Mouse (Mus musculus) limb, embryonic 11.5 days (tissue): ENCODE data around the gene Dpf3. TPM values are rescaled to one million over a fixed set of nuclear protein-coding genes. Genes with fewer than 3 reads are reported as not detected.

Experiments used
- ATAC-seq: fragments of 200-750 bp; cut with Nextera tagmentation; 2 replicates; pipeline ENCODE4 v1.8.0; 2017; ENCODE audit warnings: low read depth; ENCODE audit not compliant: insufficient number of reproducible peaks, low FRiP score, low TSS enrichment
- DNase-seq: peaks from one replicate; pipeline ENCODE4 v3.0.0-alpha.2; 2015; ENCODE audit warnings: low spot score
- H3K27ac ChIP-seq: fragments of 300-500 bp; sonication (generic); replicated peaks from 2 replicates; pipeline ENCODE4 v1.5.1; 2014; ENCODE audit warnings: low read depth, mild to moderate bottlenecking, low read length
- H3K27me3 ChIP-seq: fragments of 300-500 bp; sonication (generic); 2 replicates; pipeline ENCODE4 v1.6.1; 2014; ENCODE audit warnings: mild to moderate bottlenecking, low read length, mixed read lengths; ENCODE audit not compliant: control insufficient read depth, insufficient read depth
- H3K36me3 ChIP-seq: fragments of 300-500 bp; sonication (generic); 2 replicates; pipeline ENCODE4 v1.6.1; 2014; ENCODE audit warnings: mild to moderate bottlenecking, low read length, moderate library complexity, mixed read lengths; ENCODE audit not compliant: control insufficient read depth, insufficient read depth
- H3K4me1 ChIP-seq: fragments of 300-500 bp; sonication (generic); 2 replicates; pipeline ENCODE4 v1.6.1; 2014; ENCODE audit warnings: low read length, mixed read lengths; ENCODE audit not compliant: control insufficient read depth, insufficient read depth
- H3K4me2 ChIP-seq: fragments of 300-500 bp; sonication (generic); 2 replicates; pipeline ENCODE4 v1.6.1; 2014; ENCODE audit warnings: low read depth, mild to moderate bottlenecking, moderate library complexity; ENCODE audit not compliant: severe bottlenecking
- H3K4me3 ChIP-seq: fragments of 300-500 bp; sonication (generic); 2 replicates; pipeline ENCODE4 v1.5.1; 2014; ENCODE audit warnings: low read depth, low read length
- H3K9ac ChIP-seq: fragments of 300-500 bp; sonication (generic); 2 replicates; pipeline ENCODE4 v1.6.1; 2014; ENCODE audit warnings: mild to moderate bottlenecking, low read length
- H3K9me3 ChIP-seq: fragments of 300-500 bp; sonication (generic); 2 replicates; pipeline ENCODE4 v1.6.1; 2016; ENCODE audit warnings: low read length; ENCODE audit not compliant: control insufficient read depth
- WGBS: fragments of 180-500 bp; shearing (Covaris S2); extraction: QIAGEN DNeasy Blood & Tissue Kit; methylation state at CpG from one replicate; pipeline ENCODE4 v1.1.7; 2014; 5-methylcytosine and 5-hydroxymethylcytosine counted together
- polyA plus RNA-seq: library from polyadenylated mRNA; unstranded; fragments of >200 nt; fragmentation: Nextera tagmentation; extraction: Ambion mirVana; gene quantifications from 2 replicates; pipeline ENCODE4 v1.2.1, GENCODE M21; 2014

The Dpf3 gene
- polyA plus RNA-seq, 1 experiment from 2014 or later = 3.6 TPM

DNA sequence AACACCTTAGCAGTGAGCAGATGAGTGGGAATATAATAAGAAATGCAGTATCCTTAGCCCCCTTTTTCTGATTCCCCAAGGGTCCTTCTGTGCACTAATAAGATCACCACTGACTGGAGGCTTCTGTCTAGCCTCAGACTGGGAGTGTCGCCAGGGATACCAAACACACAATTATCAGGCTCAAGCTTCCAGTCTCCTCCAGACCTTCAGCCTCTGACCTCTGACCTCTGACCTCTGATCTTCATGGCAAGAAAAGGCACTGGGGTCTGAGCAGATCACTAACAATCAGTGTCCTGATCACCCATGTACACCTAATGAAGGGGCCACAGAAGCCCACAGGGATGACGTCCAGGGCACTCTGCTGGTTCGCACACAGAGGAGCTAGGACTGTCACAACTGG, 125.7 kb downstream of the Dpf3 start:
- Histone ChIP-seq H3K36me3 (no peaks in the 10 kb centered on the region), H3K9me3 (no peaks in the 10 kb centered on the region), H3K4me1 (no peaks in the 10 kb centered on the region), H3K27ac (no peak overlapping the region), H3K4me2 (no peak overlapping the region), H3K27me3 (no peaks in the 10 kb centered on the region), H3K9ac (no peak overlapping the region), H3K4me3 (no peak overlapping the region)
- WGBS = 56% methylated on average over 3 of the region's 3 CpGs
- ATAC-seq (no peak), DNase-seq (no peak)

DNA sequence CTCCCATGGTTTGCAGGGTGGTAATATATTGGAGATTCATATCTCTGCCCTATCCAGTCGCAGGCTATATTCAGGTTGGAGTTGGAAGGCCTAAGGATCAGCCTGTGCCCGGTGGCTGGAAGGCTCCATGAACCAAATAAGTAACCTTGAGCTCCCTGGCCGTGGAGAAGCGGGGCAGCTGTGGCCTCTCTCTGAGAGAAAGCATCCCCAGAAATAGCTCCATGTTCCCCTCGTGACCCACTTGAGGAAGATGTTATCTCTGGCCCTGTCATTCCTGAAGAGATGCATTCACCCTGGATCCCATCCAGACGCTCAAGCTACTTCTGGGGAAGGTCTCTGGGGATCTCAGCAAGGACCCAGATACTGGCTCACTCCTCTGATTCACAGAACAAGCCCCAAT, 134.9 kb downstream of the Dpf3 start:
- ATAC-seq = no peak
- no peaks in the 10 kb centered on the region for H3K9me3 ChIP-seq
- H3K4me2 ChIP-seq = no peak overlapping the region
- no peak overlapping the region for H3K4me3 ChIP-seq
- no peak for DNase-seq
- no peaks in the 10 kb centered on the region for H3K27me3 ChIP-seq
- H3K27ac ChIP-seq = no peak overlapping the region
- 77% methylated on average over 6 of the region's 6 CpGs for WGBS
- no peaks in the 10 kb centered on the region for H3K36me3 ChIP-seq
- no peak overlapping the region for H3K9ac ChIP-seq
- no peaks in the 10 kb centered on the region for H3K4me1 ChIP-seq

DNA sequence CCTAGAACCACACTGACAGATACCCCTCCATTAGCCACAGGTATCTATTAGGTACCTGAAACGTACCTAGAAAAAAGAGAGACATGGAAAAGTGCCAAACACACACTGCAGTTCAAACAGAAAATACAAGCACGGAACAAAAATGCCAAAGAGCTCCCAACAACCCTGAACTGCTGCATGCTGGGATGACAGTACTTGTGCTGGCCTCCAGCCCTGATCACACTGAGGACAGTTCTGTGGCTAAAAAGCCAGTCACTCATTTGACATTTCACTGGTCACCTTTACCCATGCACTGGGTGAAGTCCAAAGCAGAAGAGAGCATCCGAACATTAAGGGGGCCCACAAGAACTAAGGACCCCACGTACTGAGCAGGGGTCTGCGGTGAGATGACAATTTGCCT, 137.8 kb downstream of the Dpf3 start:
- Histone ChIP-seq H3K4me3 (no peak overlapping the region), H3K4me1 (no peaks in the 10 kb centered on the region), H3K27me3 (no peaks in the 10 kb centered on the region), H3K9me3 (no peaks in the 10 kb centered on the region), H3K4me2 (no peak overlapping the region), H3K27ac (no peak overlapping the region), H3K9ac (no peak overlapping the region), H3K36me3 (no peaks in the 10 kb centered on the region)
- no peak for DNase-seq
- ATAC-seq = no peak
- 91% methylated on average over 5 of the region's 5 CpGs for WGBS

DNA sequence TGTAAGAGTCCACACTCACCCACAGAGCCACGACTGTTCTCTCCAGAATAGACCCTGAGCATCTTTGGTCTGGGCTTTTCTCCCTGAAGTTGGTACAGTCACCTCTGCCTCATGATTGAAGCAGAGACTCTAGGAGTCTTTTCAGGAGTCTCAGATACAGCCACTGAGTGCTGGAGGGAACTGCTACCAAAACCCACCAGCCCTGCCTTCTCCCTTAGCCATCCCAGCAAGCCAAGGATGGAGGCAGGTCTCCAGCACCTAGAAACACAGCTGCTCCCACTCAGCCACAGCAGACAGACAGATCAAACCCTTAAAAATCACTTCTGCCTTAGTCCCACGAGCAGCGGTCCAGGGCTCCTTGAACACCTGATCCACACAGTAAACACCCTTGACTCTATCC, 139.3 kb downstream of the Dpf3 start:
- Histone ChIP-seq H3K4me2 (no peak overlapping the region), H3K27me3 (no peaks in the 10 kb centered on the region), H3K9me3 (no peaks in the 10 kb centered on the region), H3K4me1 (no peaks in the 10 kb centered on the region), H3K36me3 (no peaks in the 10 kb centered on the region), H3K27ac (no peak overlapping the region), H3K4me3 (no peak overlapping the region), H3K9ac (no peak overlapping the region)
- ATAC-seq (no peak), DNase-seq (no peak)
- 76% methylated on average over 3 of the region's 3 CpGs for WGBS

DNA sequence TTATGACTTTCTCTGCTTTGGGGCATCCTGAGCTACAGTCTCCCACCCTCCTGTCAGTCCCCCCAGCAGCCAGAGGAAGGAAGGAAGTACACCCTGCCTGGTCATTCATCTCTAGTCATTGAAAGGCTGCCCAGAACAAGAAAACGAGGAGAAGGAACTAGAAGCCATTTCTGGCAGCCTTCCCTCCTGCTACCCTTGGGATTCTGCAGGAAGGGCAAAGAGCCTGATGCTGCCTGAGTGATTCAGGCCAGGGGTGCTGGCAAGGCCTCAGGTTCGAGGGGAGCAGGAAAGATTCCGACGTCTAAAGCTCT, 144.7 kb downstream of the Dpf3 start:
- WGBS = 64% methylated on average over 4 of the region's 4 CpGs
- DNase-seq (no peak), ATAC-seq (no peak)
- Histone ChIP-seq H3K36me3 (no peaks in the 10 kb centered on the region), H3K27me3 (no peaks in the 10 kb centered on the region), H3K4me2 (no peak overlapping the region), H3K9ac (no peak overlapping the region), H3K27ac (no peak overlapping the region), H3K4me3 (no peak overlapping the region), H3K9me3 (no peaks in the 10 kb centered on the region), H3K4me1 (no peaks in the 10 kb centered on the region)

DNA sequence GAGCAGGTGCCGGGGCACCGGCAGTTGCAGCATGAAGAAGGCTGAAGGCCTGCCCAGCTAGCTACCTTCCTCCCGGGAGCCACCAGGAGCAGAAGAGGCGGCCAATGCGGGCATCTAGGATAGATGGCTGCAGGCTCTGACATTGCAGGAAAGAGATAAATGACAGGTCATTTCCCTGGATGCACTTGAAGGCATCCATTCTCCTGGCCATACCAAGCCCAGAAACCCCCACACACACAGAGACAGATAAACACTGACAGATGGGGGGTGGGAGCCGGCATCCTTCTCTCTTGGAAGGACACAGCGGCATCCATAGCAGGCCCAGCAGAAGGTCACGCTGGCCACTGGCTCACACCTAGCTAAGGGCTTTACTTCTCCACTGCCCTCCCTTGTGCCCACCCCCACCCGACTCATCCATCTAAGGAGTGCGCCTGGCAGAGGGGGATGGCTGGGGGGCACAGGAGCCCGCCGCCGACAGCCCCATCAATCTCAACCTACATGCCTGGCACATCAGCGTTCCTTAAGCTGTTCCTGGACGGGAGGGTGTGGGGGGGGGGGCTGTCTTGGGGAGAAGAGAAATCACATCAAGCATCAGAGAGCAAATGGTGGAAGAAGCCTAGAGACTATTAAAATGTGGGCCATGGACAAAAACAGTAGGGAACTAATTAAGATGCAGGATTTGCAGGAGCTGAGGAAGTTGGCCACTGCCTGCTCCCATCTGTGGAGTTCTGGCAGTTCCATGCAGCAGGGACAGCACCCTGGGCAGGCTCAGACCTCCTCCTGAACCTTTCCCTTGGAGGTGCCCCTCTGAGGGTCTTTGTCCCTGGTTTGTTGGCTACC, 145.3 kb downstream of the Dpf3 start:
- DNase-seq (no peak), ATAC-seq (no peak)
- Histone ChIP-seq H3K9ac (no peak overlapping the region), H3K4me1 (no peaks in the 10 kb centered on the region), H3K9me3 (no peaks in the 10 kb centered on the region), H3K4me2 (no peak overlapping the region), H3K27ac (no peak overlapping the region), H3K27me3 (no peaks in the 10 kb centered on the region), H3K36me3 (no peaks in the 10 kb centered on the region), H3K4me3 (no peak overlapping the region)
- 59% methylated on average over 15 of the region's 15 CpGs for WGBS

DNA sequence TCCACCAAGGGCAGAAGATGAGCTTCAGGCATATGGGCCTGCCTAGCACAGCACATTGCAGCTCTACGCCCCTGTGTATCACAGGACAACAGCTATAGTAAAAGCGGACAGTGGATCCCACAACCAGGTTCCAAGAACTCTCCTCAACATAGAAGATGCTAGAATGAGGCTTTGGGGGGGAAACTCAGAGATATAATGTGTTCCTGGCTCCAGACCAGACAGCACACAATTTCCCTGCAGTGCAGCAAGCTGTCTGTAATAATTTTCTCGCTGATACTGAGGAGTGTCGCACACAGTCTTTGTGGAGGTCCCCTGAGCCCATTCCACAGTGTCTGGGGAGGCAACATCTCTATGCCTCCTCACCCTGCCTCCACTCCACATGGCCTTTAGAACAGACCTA, 146.6 kb downstream of the Dpf3 start:
- 98% methylated on average over 4 of the region's 4 CpGs for WGBS
- Histone ChIP-seq H3K36me3 (no peaks in the 10 kb centered on the region), H3K9me3 (no peaks in the 10 kb centered on the region), H3K9ac (no peak overlapping the region), H3K4me2 (no peak overlapping the region), H3K4me3 (no peak overlapping the region), H3K27ac (no peak overlapping the region), H3K27me3 (no peaks in the 10 kb centered on the region), H3K4me1 (no peaks in the 10 kb centered on the region)
- DNase-seq = no peak
- no peak for ATAC-seq

DNA sequence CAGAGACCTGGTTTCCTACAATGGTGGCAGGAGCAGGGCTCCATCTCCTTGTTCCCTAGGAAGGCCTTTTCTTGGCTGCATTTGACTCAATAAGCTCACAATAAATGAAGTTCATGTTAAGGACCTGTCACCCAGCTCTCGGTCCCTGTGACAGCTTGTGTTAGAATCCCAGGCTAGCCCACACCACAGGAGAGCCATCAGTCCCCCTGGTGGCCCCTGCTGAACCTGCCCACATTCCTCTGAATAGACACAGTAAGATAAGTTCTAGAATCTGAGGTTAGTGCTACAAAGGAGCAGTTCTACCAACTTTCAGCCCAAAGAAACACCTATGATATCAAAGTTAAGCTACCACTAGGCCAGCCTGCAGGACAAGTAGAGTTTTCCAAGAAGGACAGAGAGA, 149.2 kb downstream of the Dpf3 start:
- 90% methylated on average over 1 of the region's 1 CpGs for WGBS
- ATAC-seq = no peak
- H3K9ac ChIP-seq = no peak overlapping the region
- no peaks in the 10 kb centered on the region for H3K9me3 ChIP-seq
- H3K4me3 ChIP-seq = no peak overlapping the region
- H3K4me2 ChIP-seq = no peak overlapping the region
- no peak overlapping the region for H3K27ac ChIP-seq
- no peaks in the 10 kb centered on the region for H3K4me1 ChIP-seq
- no peaks in the 10 kb centered on the region for H3K27me3 ChIP-seq
- no peak for DNase-seq
- H3K36me3 ChIP-seq = no peaks in the 10 kb centered on the region

DNA sequence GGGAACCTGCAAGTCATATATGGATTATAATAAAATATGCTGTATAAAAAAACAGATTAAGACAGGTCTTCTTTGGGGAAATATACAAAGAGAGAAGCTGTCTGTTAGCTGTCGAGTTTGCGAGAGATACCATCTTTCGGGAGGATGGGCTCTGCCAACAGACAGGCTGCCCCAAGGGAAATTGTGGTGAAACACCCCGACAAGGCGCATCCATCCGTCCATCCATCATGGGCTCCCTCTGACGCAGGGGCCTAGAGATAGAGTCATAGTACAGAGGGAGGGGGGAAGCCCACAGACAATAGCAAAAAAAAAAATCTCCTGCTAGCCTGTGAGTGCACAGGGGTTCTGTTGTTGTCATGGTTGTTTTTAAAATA, 149.8 kb downstream of the Dpf3 start:
- H3K9ac ChIP-seq = no peak overlapping the region
- no peaks in the 10 kb centered on the region for H3K9me3 ChIP-seq
- H3K4me1 ChIP-seq = no peaks in the 10 kb centered on the region
- H3K36me3 ChIP-seq = no peaks in the 10 kb centered on the region
- no peak overlapping the region for H3K4me2 ChIP-seq
- WGBS = 44% methylated on average over 7 of the region's 7 CpGs
- no peak overlapping the region for H3K27ac ChIP-seq
- H3K4me3 ChIP-seq = no peak overlapping the region
- DNase-seq (no peak), ATAC-seq (no peak)
- H3K27me3 ChIP-seq = no peaks in the 10 kb centered on the region
